Mouse (Mus musculus) intestine, embryonic 15.5 days (tissue): ENCODE measurements around the gene Saxo1. TPM values are rescaled to one million over a fixed set of nuclear protein-coding genes. Genes with fewer than 3 reads are reported as not detected.

Experiments
- ATAC-seq: fragments of 200-750 bp; cut with Nextera tagmentation; 2 replicates; pipeline ENCODE4 v1.8.0; 2017; ENCODE audit warnings: moderate TSS enrichment, moderate library complexity
- H3K27ac ChIP-seq: fragments of 300-500 bp; sonication (generic); 2 replicates; pipeline ENCODE4 v1.5.1; 2015; ENCODE audit warnings: mild to moderate bottlenecking, inconsistent platforms
- H3K27me3 ChIP-seq: fragments of 300-500 bp; sonication (generic); replicated peaks from 2 replicates; pipeline ENCODE4 v1.6.1; 2015; ENCODE audit warnings: inconsistent platforms
- H3K36me3 ChIP-seq: fragments of 300-500 bp; sonication (generic); 2 replicates; pipeline ENCODE4 v1.6.1; 2015; ENCODE audit warnings: inconsistent platforms
- H3K4me1 ChIP-seq: fragments of 300-500 bp; sonication (generic); replicated peaks from 2 replicates; pipeline ENCODE4 v1.6.1; 2015; ENCODE audit warnings: inconsistent platforms
- H3K4me2 ChIP-seq: fragments of 300-500 bp; sonication (generic); replicated peaks from 2 replicates; pipeline ENCODE4 v1.6.1; 2015; ENCODE audit warnings: mild to moderate bottlenecking, inconsistent platforms
- H3K4me3 ChIP-seq: fragments of 300-500 bp; sonication (generic); replicated peaks from 2 replicates; pipeline ENCODE4 v1.5.1; 2015; ENCODE audit warnings: inconsistent platforms
- H3K9ac ChIP-seq: fragments of 300-500 bp; sonication (generic); 2 replicates; pipeline ENCODE4 v1.6.1; 2015; ENCODE audit warnings: inconsistent platforms
- H3K9me3 ChIP-seq: fragments of 300-500 bp; sonication (generic); 2 replicates; pipeline ENCODE4 v1.6.1; 2016; ENCODE audit warnings: inconsistent platforms
- WGBS: fragments of 180-500 bp; shearing (Covaris S2); methylation state at CpG from one replicate; pipeline ENCODE4 v1.1.7; 2015; 5-methylcytosine and 5-hydroxymethylcytosine counted together
- polyA plus RNA-seq: library from polyadenylated mRNA; unstranded; fragments of >200 nt; fragmentation: Nextera tagmentation; extraction: Ambion mirVana; gene quantifications from 2 replicates; pipeline ENCODE4 v1.2.1, GENCODE M21; 2015

Saxo1 gene
- polyA plus RNA-seq, 1 experiment from 2014 or later: not detected

GRCm38 (mm10) chr4:86523771-86524170 lies 34.4 kb downstream of the Saxo1 start:
- Histone ChIP-seq H3K27ac (no peak overlapping the region), H3K4me3 (no peak overlapping the region), H3K4me2 (no peak overlapping the region), H3K27me3 (no peaks in the 10 kb centered on the region), H3K9me3 (no peaks in the 10 kb centered on the region), H3K4me1 (no peaks in the 10 kb centered on the region), H3K9ac (no peak overlapping the region), H3K36me3 (no peaks in the 10 kb centered on the region)
- no peak for ATAC-seq
- WGBS: 78% methylated on average over 5 of the region's 5 CpGs

- H3K4me1 ChIP-seq: no peaks in the 10 kb centered on the region
- H3K9ac ChIP-seq: no peak overlapping the region
- no peaks in the 10 kb centered on the region for H3K27me3 ChIP-seq
- H3K36me3 ChIP-seq: no peaks in the 10 kb centered on the region
- no peak overlapping the region for H3K4me3 ChIP-seq
- ATAC-seq: no peak
- H3K4me2 ChIP-seq: no peak overlapping the region
- H3K27ac ChIP-seq: no peak overlapping the region
- no peaks in the 10 kb centered on the region for H3K9me3 ChIP-seq
- WGBS: 83% methylated on average over 12 of the region's 12 CpGs
These were observed 37.4 kb downstream of the Saxo1 start for GRCm38 (mm10) chr4:86520695-86521094.

- no peak overlapping the region for H3K27ac ChIP-seq
- no peak overlapping the region for H3K4me3 ChIP-seq
- H3K36me3 ChIP-seq: no peaks in the 10 kb centered on the region
- WGBS: 66% methylated on average over 6 of the region's 6 CpGs
- no peaks in the 10 kb centered on the region for H3K9me3 ChIP-seq
- H3K9ac ChIP-seq: no peak overlapping the region
- no peaks in the 10 kb centered on the region for H3K4me1 ChIP-seq
- H3K27me3 ChIP-seq: no peaks in the 10 kb centered on the region
- no peak for ATAC-seq
- no peak overlapping the region for H3K4me2 ChIP-seq
These were observed 38.2 kb downstream of the Saxo1 start for GRCm38 (mm10) chr4:86519953-86520352.

- Histone ChIP-seq H3K9me3 (no peaks in the 10 kb centered on the region), H3K27ac (no peak overlapping the region), H3K4me3 (no peak overlapping the region), H3K4me2 (no peak overlapping the region), H3K27me3 (no peaks in the 10 kb centered on the region), H3K36me3 (no peaks in the 10 kb centered on the region), H3K9ac (no peak overlapping the region), H3K4me1 (no peaks in the 10 kb centered on the region)
- 68% methylated on average over 6 of the region's 6 CpGs for WGBS
- no peak for ATAC-seq
These were observed 53.5 kb downstream of the Saxo1 start for GRCm38 (mm10) chr4:86504656-86505055.

GRCm38 (mm10) chr4:86499561-86499960 lies 58.6 kb downstream of the Saxo1 start:
- H3K4me2 ChIP-seq: no peak overlapping the region
- no peak for ATAC-seq
- no peaks in the 10 kb centered on the region for H3K9me3 ChIP-seq
- H3K27me3 ChIP-seq: no peaks in the 10 kb centered on the region
- no peak overlapping the region for H3K4me3 ChIP-seq
- H3K9ac ChIP-seq: no peak overlapping the region
- no peak overlapping the region for H3K27ac ChIP-seq
- H3K4me1 ChIP-seq: no peaks in the 10 kb centered on the region
- H3K36me3 ChIP-seq: no peaks in the 10 kb centered on the region
- WGBS: 90% methylated on average over 1 of the region's 1 CpGs

- Histone ChIP-seq H3K9ac (no peak overlapping the region), H3K4me3 (no peak overlapping the region), H3K27me3 (no peaks in the 10 kb centered on the region), H3K4me1 (no peaks in the 10 kb centered on the region), H3K4me2 (no peak overlapping the region), H3K36me3 (no peaks in the 10 kb centered on the region), H3K9me3 (no peaks in the 10 kb centered on the region), H3K27ac (no peak overlapping the region)
- ATAC-seq: peak; percentile 86
- WGBS: 31% methylated on average over 5 of the region's 5 CpGs
These were observed 59.4 kb downstream of the Saxo1 start for GRCm38 (mm10) chr4:86498754-86499153.

- no peak for ATAC-seq
- Histone ChIP-seq H3K27ac (no peak overlapping the region), H3K4me2 (no peak overlapping the region), H3K4me3 (no peak overlapping the region), H3K4me1 (no peaks in the 10 kb centered on the region), H3K9me3 (no peaks in the 10 kb centered on the region), H3K9ac (no peak overlapping the region), H3K27me3 (no peaks in the 10 kb centered on the region), H3K36me3 (no peaks in the 10 kb centered on the region)
- WGBS: 73% methylated on average over 5 of the region's 5 CpGs
These were observed 69.0 kb downstream of the Saxo1 start for GRCm38 (mm10) chr4:86489128-86489527.

- H3K36me3 ChIP-seq: no peaks in the 10 kb centered on the region
- H3K4me1 ChIP-seq: no peaks in the 10 kb centered on the region
- H3K9me3 ChIP-seq: no peaks in the 10 kb centered on the region
- no peak overlapping the region for H3K27ac ChIP-seq
- no peaks in the 10 kb centered on the region for H3K27me3 ChIP-seq
- no peak overlapping the region for H3K9ac ChIP-seq
- no peak for ATAC-seq
- H3K4me3 ChIP-seq: no peak overlapping the region
- H3K4me2 ChIP-seq: no peak overlapping the region
- WGBS: 83% methylated on average over 2 of the region's 2 CpGs
These were observed 71.2 kb downstream of the Saxo1 start for GRCm38 (mm10) chr4:86486901-86487300.

- no peaks in the 10 kb centered on the region for H3K9me3 ChIP-seq
- H3K36me3 ChIP-seq: no peaks in the 10 kb centered on the region
- WGBS: 83% methylated on average over 4 of the region's 4 CpGs
- H3K4me3 ChIP-seq: no peak overlapping the region
- H3K27me3 ChIP-seq: no peaks in the 10 kb centered on the region
- H3K9ac ChIP-seq: no peak overlapping the region
- no peak overlapping the region for H3K27ac ChIP-seq
- H3K4me2 ChIP-seq: no peak overlapping the region
- no peaks in the 10 kb centered on the region for H3K4me1 ChIP-seq
- ATAC-seq: no peak
These were observed 71.6 kb downstream of the Saxo1 start for GRCm38 (mm10) chr4:86486491-86486890.

- 28% methylated on average over 6 of the region's 6 CpGs for WGBS
- no peaks in the 10 kb centered on the region for H3K27me3 ChIP-seq
- no peak overlapping the region for H3K27ac ChIP-seq
- H3K4me3 ChIP-seq: no peak overlapping the region
- H3K9me3 ChIP-seq: no peaks in the 10 kb centered on the region
- H3K4me2 ChIP-seq: no peak overlapping the region
- no peaks in the 10 kb centered on the region for H3K36me3 ChIP-seq
- no peaks in the 10 kb centered on the region for H3K4me1 ChIP-seq
- ATAC-seq: no peak
- H3K9ac ChIP-seq: no peak overlapping the region
These were observed 73.1 kb downstream of the Saxo1 start for GRCm38 (mm10) chr4:86485052-86485451.

GRCm38 (mm10) chr4:86483686-86484085 lies 74.4 kb downstream of the Saxo1 start:
- no peak overlapping the region for H3K4me2 ChIP-seq
- no peaks in the 10 kb centered on the region for H3K9me3 ChIP-seq
- H3K27ac ChIP-seq: no peak overlapping the region
- no peaks in the 10 kb centered on the region for H3K27me3 ChIP-seq
- WGBS: 68% methylated on average over 8 of the region's 8 CpGs
- no peak for ATAC-seq
- no peak overlapping the region for H3K9ac ChIP-seq
- no peak overlapping the region for H3K4me3 ChIP-seq
- no peaks in the 10 kb centered on the region for H3K36me3 ChIP-seq
- H3K4me1 ChIP-seq: no peaks in the 10 kb centered on the region

GRCm38 (mm10) chr4:86483013-86483615 lies 75.0 kb downstream of the Saxo1 start:
- no peak overlapping the region for H3K4me3 ChIP-seq
- no peak for ATAC-seq
- H3K27ac ChIP-seq: no peak overlapping the region
- H3K27me3 ChIP-seq: no peaks in the 10 kb centered on the region
- H3K4me2 ChIP-seq: no peak overlapping the region
- H3K9ac ChIP-seq: no peak overlapping the region
- 86% methylated on average over 6 of the region's 6 CpGs for WGBS
- no peaks in the 10 kb centered on the region for H3K9me3 ChIP-seq
- H3K36me3 ChIP-seq: no peaks in the 10 kb centered on the region
- no peaks in the 10 kb centered on the region for H3K4me1 ChIP-seq

GRCm38 (mm10) chr4:86480891-86481290 lies 77.2 kb downstream of the Saxo1 start:
- H3K27ac ChIP-seq: no peak overlapping the region
- WGBS: 78% methylated on average over 3 of the region's 3 CpGs
- H3K4me3 ChIP-seq: no peak overlapping the region
- ATAC-seq: no peak
- H3K4me2 ChIP-seq: no peak overlapping the region
- H3K4me1 ChIP-seq: no peaks in the 10 kb centered on the region
- no peak overlapping the region for H3K9ac ChIP-seq
- H3K27me3 ChIP-seq: no peaks in the 10 kb centered on the region
- H3K36me3 ChIP-seq: no peaks in the 10 kb centered on the region
- no peaks in the 10 kb centered on the region for H3K9me3 ChIP-seq
